Mouse (Mus musculus): Measurements from ENCODE around the gene Olfr414.

GRCm38 (mm10) chr1:174426180-174426986 is 2.5 kb downstream of the Olfr414 start:
- no peak for TF ChIP-seq CTCF (IDR thresholded peaks at IDR 0.05)
- no peak for TF ChIP-seq POLR2A (IDR thresholded peaks at IDR 0.05; ENCODE audit: insufficient read depth, low read depth, low read length)
- no peak for TF ChIP-seq EP300 (IDR thresholded peaks at IDR 0.05; ENCODE audit: insufficient read depth, low read depth, low read length)

All from heart, adult 2 months (tissue).